Mouse (Mus musculus): Measurements from ENCODE around the gene Glis3.

GRCm38 (mm10) chr19:28646286-28646685 is 33.6 kb downstream of the Glis3 start:
- TF ChIP-seq CTCF (IDR thresholded peaks at IDR 0.05; ENCODE audit: low read depth, low read length) (no peak), GATA1 (IDR thresholded peaks at IDR 0.05; ENCODE audit: borderline replicate concordance, low read length) (no peak), POLR2AphosphoS5 (IDR thresholded peaks at IDR 0.05; ENCODE audit: insufficient replicate concordance, low read depth, low read length) (no peak)
